Mouse (Mus musculus) heart, embryonic 11.5 days (tissue): ENCODE data around the gene Slc50a1. TPM values are rescaled to one million over a fixed set of nuclear protein-coding genes. Genes with fewer than 3 reads are reported as not detected.

Source experiments
- ATAC-seq: fragments of 200-750 bp; cut with Nextera tagmentation; replicated peaks from 2 replicates; pipeline ENCODE4 v1.8.0; 2017; ENCODE audit warnings: moderate library complexity; ENCODE audit not compliant: insufficient number of reproducible peaks, low FRiP score, low TSS enrichment
- H3K27ac ChIP-seq: fragments of 300-500 bp; sonication (generic); 2 replicates; pipeline ENCODE4 v1.5.1; 2014; ENCODE audit warnings: mild to moderate bottlenecking, low read depth, low read length
- H3K27me3 ChIP-seq: fragments of 300-500 bp; sonication (generic); 2 replicates; pipeline ENCODE4 v1.6.1; 2014; ENCODE audit warnings: mild to moderate bottlenecking, low read length, mixed read lengths; ENCODE audit not compliant: control insufficient read depth, insufficient read depth
- H3K36me3 ChIP-seq: fragments of 300-500 bp; sonication (generic); 2 replicates; pipeline ENCODE4 v1.6.1; 2014; ENCODE audit warnings: mild to moderate bottlenecking, low read length, moderate library complexity, mixed read lengths; ENCODE audit not compliant: control insufficient read depth, insufficient read depth
- H3K4me1 ChIP-seq: fragments of 300-500 bp; sonication (generic); 2 replicates; pipeline ENCODE4 v1.6.1; 2014; ENCODE audit warnings: low read length; ENCODE audit not compliant: control insufficient read depth, insufficient read depth
- H3K4me2 ChIP-seq: fragments of 300-500 bp; sonication (generic); 2 replicates; pipeline ENCODE4 v1.6.1; 2014; ENCODE audit warnings: mild to moderate bottlenecking, moderate library complexity
- H3K4me3 ChIP-seq: fragments of 300-500 bp; sonication (generic); 2 replicates; pipeline ENCODE4 v1.5.1; 2014; ENCODE audit warnings: low read depth, low read length
- H3K9ac ChIP-seq: fragments of 300-500 bp; sonication (generic); 2 replicates; pipeline ENCODE4 v1.6.1; 2014; ENCODE audit warnings: mild to moderate bottlenecking, low read depth, low read length, moderate library complexity
- H3K9me3 ChIP-seq: fragments of 300-500 bp; sonication (generic); replicated peaks from 2 replicates; pipeline ENCODE4 v1.6.1; 2016; ENCODE audit warnings: low read length; ENCODE audit not compliant: control insufficient read depth
- WGBS: fragments of 180-500 bp; shearing (Covaris S2); extraction: QIAGEN DNeasy Blood & Tissue Kit; methylation state at CpG from one replicate; pipeline ENCODE4 v1.1.7; 2014; ENCODE audit not compliant: insufficient replicate concordance; 5-methylcytosine and 5-hydroxymethylcytosine counted together
- polyA plus RNA-seq: library from polyadenylated mRNA; unstranded; fragments of >200 nt; fragmentation: Nextera tagmentation; extraction: Ambion mirVana; gene quantifications from 2 replicates; pipeline ENCODE4 v1.2.1, GENCODE M21; 2014

The Slc50a1 gene
- polyA plus RNA-seq, 1 experiment from 2014 or later: 40.9 TPM

GRCm38 (mm10) chr3:89315195-89315929, 45.0 kb upstream of the Slc50a1 start:
- Histone ChIP-seq H3K9ac (peak overlapping the region; percentile 66), H3K4me3 (peak overlapping the region; percentile 39), H3K27ac (no peak overlapping the region), H3K9me3 (no peaks in the 10 kb centered on the region), H3K27me3 (peaks cover 39% of the 10 kb centered on the region), H3K4me2 (peak overlapping the region; percentile 72), H3K4me1 (peaks cover 30% of the 10 kb centered on the region), H3K36me3 (no peaks in the 10 kb centered on the region)
- 0 out of 2 replicates have a peak, but pooled peaks have one; percentile 28 for ATAC-seq
- WGBS: 9% methylated on average over 26 of the region's 26 CpGs

GRCm38 (mm10) chr3:89314791-89315190, 44.4 kb upstream of the Slc50a1 start:
- Histone ChIP-seq H3K4me2 (peak overlapping the region; percentile 72), H3K36me3 (no peaks in the 10 kb centered on the region), H3K4me1 (peaks cover 24% of the 10 kb centered on the region), H3K27me3 (peaks cover 33% of the 10 kb centered on the region), H3K9me3 (no peaks in the 10 kb centered on the region), H3K9ac (peak overlapping the region; percentile 66), H3K4me3 (no peak overlapping the region), H3K27ac (no peak overlapping the region)
- WGBS: 42% methylated on average over 2 of the region's 2 CpGs
- ATAC-seq: no peak

- Histone ChIP-seq H3K4me2 (no peak overlapping the region), H3K9ac (no peak overlapping the region), H3K4me1 (peaks cover 20% of the 10 kb centered on the region), H3K4me3 (no peak overlapping the region), H3K9me3 (no peaks in the 10 kb centered on the region), H3K27me3 (peaks cover 28% of the 10 kb centered on the region), H3K36me3 (no peaks in the 10 kb centered on the region), H3K27ac (no peak overlapping the region)
- WGBS: 58% methylated on average over 5 of the region's 5 CpGs
- ATAC-seq: no peak
These were observed 44.0 kb upstream of the Slc50a1 start for GRCm38 (mm10) chr3:89314340-89314739.

- Histone ChIP-seq H3K36me3 (no peaks in the 10 kb centered on the region), H3K4me3 (no peak overlapping the region), H3K4me1 (no peaks in the 10 kb centered on the region), H3K27me3 (no peaks in the 10 kb centered on the region), H3K4me2 (no peak overlapping the region), H3K27ac (no peak overlapping the region), H3K9ac (no peak overlapping the region), H3K9me3 (no peaks in the 10 kb centered on the region)
- peak; percentile 53; the same call in 1 of the 2 replicates for ATAC-seq
- 7% methylated on average over 9 of the region's 9 CpGs for WGBS
These were observed 37.7 kb upstream of the Slc50a1 start for GRCm38 (mm10) chr3:89308089-89308488.

GRCm38 (mm10) chr3:89305551-89306325, 35.4 kb upstream of the Slc50a1 start:
- Histone ChIP-seq H3K27me3 (no peaks in the 10 kb centered on the region), H3K9me3 (no peaks in the 10 kb centered on the region), H3K4me3 (no peak overlapping the region), H3K27ac (no peak overlapping the region), H3K36me3 (no peaks in the 10 kb centered on the region), H3K9ac (no peak overlapping the region), H3K4me1 (no peaks in the 10 kb centered on the region), H3K4me2 (no peak overlapping the region)
- no peak for ATAC-seq
- WGBS: 70% methylated on average over 8 of the region's 8 CpGs

- Histone ChIP-seq H3K4me2 (no peak overlapping the region), H3K4me3 (no peak overlapping the region), H3K4me1 (no peaks in the 10 kb centered on the region), H3K36me3 (no peaks in the 10 kb centered on the region), H3K9me3 (no peaks in the 10 kb centered on the region), H3K27me3 (no peaks in the 10 kb centered on the region), H3K27ac (no peak overlapping the region), H3K9ac (no peak overlapping the region)
- ATAC-seq: no peak
- WGBS: 66% methylated on average over 4 of the region's 4 CpGs
These were observed 34.7 kb upstream of the Slc50a1 start for GRCm38 (mm10) chr3:89305105-89305504.

- no peaks in the 10 kb centered on the region for H3K27me3 ChIP-seq
- H3K4me3 ChIP-seq: no peak overlapping the region
- no peaks in the 10 kb centered on the region for H3K9me3 ChIP-seq
- peaks cover 1% of the 10 kb centered on the region; the same call in 1 of the 2 replicates for H3K4me1 ChIP-seq
- H3K36me3 ChIP-seq: no peaks in the 10 kb centered on the region
- H3K4me2 ChIP-seq: no peak overlapping the region
- H3K27ac ChIP-seq: no peak overlapping the region
- ATAC-seq: no peak
- H3K9ac ChIP-seq: no peak overlapping the region
- 55% methylated on average over 6 of the region's 6 CpGs for WGBS
These were observed 34.1 kb upstream of the Slc50a1 start for GRCm38 (mm10) chr3:89304440-89304839.

GRCm38 (mm10) chr3:89300514-89300913, 30.1 kb upstream of the Slc50a1 start:
- ATAC-seq: no peak
- no peak overlapping the region for H3K4me2 ChIP-seq
- no peak overlapping the region for H3K9ac ChIP-seq
- no peaks in the 10 kb centered on the region for H3K36me3 ChIP-seq
- peaks cover 3% of the 10 kb centered on the region; the same call in 1 of the 2 replicates for H3K4me1 ChIP-seq
- no peak overlapping the region for H3K4me3 ChIP-seq
- H3K27me3 ChIP-seq: no peaks in the 10 kb centered on the region
- no peaks in the 10 kb centered on the region for H3K9me3 ChIP-seq
- no peak overlapping the region for H3K27ac ChIP-seq
- 59% methylated on average over 2 of the region's 2 CpGs for WGBS
